Mouse (Mus musculus) lung, adult 2 months (tissue): ENCODE data around the gene P3h1. TPM values are rescaled to one million over a fixed set of nuclear protein-coding genes. Genes with fewer than 3 reads are reported as not detected.

Source experiments
- DNase-seq: peaks from one replicate; pipeline ENCODE4 v3.0.0; 2022
- H3K4me1 ChIP-seq: fragments of 200-500 bp; 2 replicates; pipeline ENCODE4 v1.6.1; 2011; ENCODE audit warnings: low read length; ENCODE audit not compliant: control insufficient read depth, insufficient read depth
- H3K4me3 ChIP-seq: fragments of 200-500 bp; replicated peaks from 2 replicates; pipeline ENCODE3; 2011; ENCODE audit warnings: low read depth, mild to moderate bottlenecking, control low read depth, low read length; ENCODE audit errors: extremely low read depth
- CTCF ChIP-seq: fragments of 200-500 bp; IDR thresholded peaks from 2 replicates; pipeline ENCODE4 v1.5.1; 2011; ENCODE audit warnings: mild to moderate bottlenecking, low read length, control low read depth; ENCODE audit not compliant: insufficient read depth
- POLR2A ChIP-seq: fragments of 200-500 bp; IDR thresholded peaks from 2 replicates; pipeline ENCODE4 v1.6.1; 2011; ENCODE audit warnings: low read depth, mild to moderate bottlenecking, control low read depth, low read length, borderline replicate concordance; ENCODE audit errors: extremely low read depth
- WGBS: fragments of 180-500 bp; shearing (Covaris S2); methylation state at CpG from one replicate; pipeline ENCODE4 v1.1.7; 2018; 5-methylcytosine and 5-hydroxymethylcytosine counted together
- polyA plus RNA-seq: library from polyadenylated mRNA; depleted of rRNA; stranded (reverse); fragments of >200 nt; gene quantifications from 2 replicates; pipeline ENCODE4 v1.2.3, GENCODE M21; 2012; rRNA removed

P3h1 gene
- polyA plus RNA-seq, result 22.4 and 24.0 TPM in 2 replicates

DNA sequence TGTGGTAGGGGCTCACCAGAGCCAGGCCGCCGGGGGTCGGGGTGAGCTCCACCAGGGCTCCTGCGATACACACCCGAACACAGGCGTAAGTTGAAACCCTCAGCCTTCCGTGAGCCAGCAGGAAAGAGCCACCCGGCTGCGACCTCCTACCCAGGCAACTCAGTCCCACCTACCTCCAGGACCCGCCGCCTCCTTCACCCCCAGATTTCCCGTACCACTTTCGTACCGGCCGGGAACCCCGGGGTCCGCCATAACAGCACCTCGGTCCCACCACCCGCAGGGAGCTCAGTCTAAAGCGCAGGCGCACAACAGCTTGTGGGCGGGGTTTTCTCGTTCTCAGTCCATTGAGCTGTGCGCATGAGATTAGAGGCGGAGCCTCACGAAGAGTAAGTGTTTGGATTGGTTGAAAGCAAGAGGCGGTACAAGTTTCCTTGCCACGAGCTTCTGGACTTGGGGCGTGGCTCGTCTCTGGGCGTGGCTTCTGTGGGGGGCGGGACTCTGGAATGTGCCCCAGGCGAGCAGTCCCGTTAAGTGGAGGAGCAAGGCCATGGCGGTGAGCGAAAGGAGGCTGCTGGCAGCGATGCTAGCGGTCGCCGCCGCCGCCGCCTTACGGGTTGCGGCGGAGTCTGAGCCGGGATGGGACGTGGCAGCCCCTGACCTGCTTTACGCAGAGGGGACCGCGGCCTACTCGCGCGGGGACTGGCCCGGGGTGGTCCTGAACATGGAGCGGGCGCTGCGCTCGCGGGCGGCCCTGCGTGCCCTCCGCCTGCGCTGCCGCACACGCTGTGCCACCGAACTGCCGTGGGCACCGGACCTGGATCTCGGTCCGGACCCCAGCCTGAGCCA, at the start of gene P3h1, which contains the start of gene AU022252:
Gene P3h1 (plus strand): TSS at position 506 of the 846 bp plus-strand sequence.
Gene AU022252 (minus strand): TSS at position 303 of the 846 bp plus-strand sequence.
- under 1% methylated on average over 71 of the region's 71 CpGs for WGBS
- Histone ChIP-seq H3K4me3 (peak within 1 kb of the TSS; percentile 96), H3K4me1 (no peaks in the 10 kb centered on the region)
- TF ChIP-seq POLR2A (peak; percentile 76; the same call in 1 of the 2 replicates), CTCF (no peak)
- DNase-seq, result peak; percentile 99

DNA sequence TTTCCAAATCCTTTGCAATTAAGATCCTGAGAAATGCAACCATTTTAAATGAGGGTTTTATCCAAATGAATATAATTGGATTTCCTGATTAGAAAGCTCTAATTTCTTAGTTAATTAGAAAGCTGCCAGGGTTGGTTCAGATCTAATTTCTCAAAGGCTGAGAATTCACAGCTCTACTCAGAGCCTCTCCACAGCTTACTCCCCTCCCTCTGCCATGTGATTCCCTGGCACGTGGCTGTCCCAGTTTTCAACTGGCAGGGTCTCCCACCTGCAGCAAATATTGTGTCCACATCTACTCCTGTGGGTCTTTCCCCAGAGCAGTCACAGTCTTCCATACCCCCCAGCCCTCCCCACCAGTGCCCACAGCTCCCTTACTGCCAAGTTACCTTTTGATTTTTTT, 49.2 kb upstream of the P3h1 start:
- TF ChIP-seq POLR2A (no peak), CTCF (no peak)
- WGBS, result 60% methylated on average over 1 of the region's 1 CpGs
- no peak for DNase-seq
- Histone ChIP-seq H3K4me1 (no peaks in the 10 kb centered on the region), H3K4me3 (no peak overlapping the region)

DNA sequence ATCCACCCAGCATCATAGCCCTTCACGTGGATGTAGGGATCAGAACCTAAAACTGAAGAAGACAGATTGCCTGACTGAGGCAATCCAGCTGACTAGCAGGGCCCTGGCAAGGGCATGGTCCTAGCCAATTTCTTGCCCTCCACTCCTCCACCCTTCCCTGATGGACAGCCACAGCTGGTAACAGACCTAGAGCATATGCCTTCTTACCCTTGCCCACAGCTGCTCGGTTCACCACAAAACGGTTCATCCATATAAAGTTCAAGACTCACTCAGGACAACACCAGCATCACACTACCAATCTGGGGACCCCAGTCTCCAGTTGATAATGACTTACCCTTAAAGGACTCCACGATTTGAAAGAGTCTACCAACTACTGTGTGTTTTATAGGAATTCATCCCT, 46.9 kb upstream of the P3h1 start:
- H3K4me3 ChIP-seq, result no peak overlapping the region
- no peak for DNase-seq
- WGBS, result 76% methylated on average over 4 of the region's 4 CpGs
- H3K4me1 ChIP-seq, result no peaks in the 10 kb centered on the region
- TF ChIP-seq POLR2A, result no peak
- no peak for TF ChIP-seq CTCF

GRCm38 (mm10) chr4:119188060-119188785, 44.5 kb upstream of the P3h1 start:
- DNase-seq, result no peak
- no peak for TF ChIP-seq POLR2A
- peak; percentile 46 for TF ChIP-seq CTCF
- 38% methylated on average over 11 of the region's 11 CpGs for WGBS
- H3K4me1 ChIP-seq, result no peaks in the 10 kb centered on the region
- H3K4me3 ChIP-seq, result no peak overlapping the region

DNA sequence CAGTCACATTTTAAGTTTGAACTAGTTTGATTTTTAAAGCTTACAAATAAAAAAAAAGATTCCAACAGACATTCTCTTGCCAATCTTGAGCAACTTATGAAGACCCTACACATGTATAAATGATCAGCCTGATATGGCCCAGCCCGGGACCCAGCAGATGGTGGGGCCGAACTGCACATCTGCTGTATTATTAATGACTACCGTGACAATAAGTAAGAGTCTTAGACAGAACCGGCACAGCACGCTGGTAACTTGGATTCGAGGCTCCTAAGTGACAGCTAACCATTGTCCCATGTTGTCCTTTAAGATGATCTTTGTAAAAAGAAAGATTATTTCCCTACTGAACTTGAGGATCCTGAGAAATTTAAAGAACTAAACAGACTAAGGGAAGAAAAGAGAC, 43.3 kb upstream of the P3h1 start:
- Histone ChIP-seq H3K4me3 (no peak overlapping the region), H3K4me1 (no peaks in the 10 kb centered on the region)
- WGBS, result 76% methylated on average over 6 of the region's 6 CpGs
- DNase-seq, result no peak
- TF ChIP-seq CTCF (no peak), POLR2A (no peak)

DNA sequence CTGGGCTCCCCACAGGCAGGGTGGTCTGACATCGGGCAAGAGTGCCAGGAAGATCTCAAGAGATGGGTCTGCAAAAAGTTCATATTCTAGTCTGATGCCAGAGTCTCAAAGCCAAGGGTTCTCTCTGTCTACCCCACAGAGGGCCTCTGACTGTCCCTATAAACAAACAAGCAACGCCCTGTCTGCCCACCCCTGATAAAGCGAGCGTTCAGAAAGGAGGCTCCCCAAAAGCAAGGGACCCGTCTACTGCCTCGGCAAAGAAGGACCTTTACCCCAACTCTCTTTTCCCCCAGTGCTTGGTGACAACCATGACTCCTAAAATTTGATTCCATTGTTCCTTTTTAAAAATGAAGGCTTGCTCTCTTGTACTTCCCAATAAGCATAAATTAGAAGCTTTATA, 42.9 kb upstream of the P3h1 start, which contains the start of gene Ermap:
Gene Ermap (minus strand): TSS at position 148 of the 400 bp plus-strand sequence.
- no peak within 1 kb of the TSS for H3K4me3 ChIP-seq
- H3K4me1 ChIP-seq, result no peaks in the 10 kb centered on the region
- DNase-seq, result no peak
- 60% methylated on average over 6 of the region's 6 CpGs for WGBS
- no peak for TF ChIP-seq CTCF

- Histone ChIP-seq H3K4me1 (no peaks in the 10 kb centered on the region), H3K4me3 (no peak overlapping the region)
- DNase-seq, result no peak
- WGBS, result 79% methylated on average over 8 of the region's 8 CpGs
- TF ChIP-seq POLR2A (no peak), CTCF (no peak)
Measured at GRCm38 (mm10) chr4:119190618-119191017, 42.1 kb upstream of the P3h1 start.

GRCm38 (mm10) chr4:119191273-119191672, 41.4 kb upstream of the P3h1 start:
- DNase-seq, result no peak
- Histone ChIP-seq H3K4me1 (no peaks in the 10 kb centered on the region; the same call in 1 of the 2 replicates), H3K4me3 (no peak overlapping the region)
- 63% methylated on average over 3 of the region's 3 CpGs for WGBS
- TF ChIP-seq POLR2A (no peak), CTCF (no peak)

- no peak for TF ChIP-seq CTCF
- no peak for TF ChIP-seq POLR2A
- H3K4me1 ChIP-seq, result peaks cover 2% of the 10 kb centered on the region; the same call in 1 of the 2 replicates
- DNase-seq, result no peak
- H3K4me3 ChIP-seq, result no peak overlapping the region
- 89% methylated on average over 4 of the region's 4 CpGs for WGBS
Measured at GRCm38 (mm10) chr4:119192757-119193156, 40.0 kb upstream of the P3h1 start.

DNA sequence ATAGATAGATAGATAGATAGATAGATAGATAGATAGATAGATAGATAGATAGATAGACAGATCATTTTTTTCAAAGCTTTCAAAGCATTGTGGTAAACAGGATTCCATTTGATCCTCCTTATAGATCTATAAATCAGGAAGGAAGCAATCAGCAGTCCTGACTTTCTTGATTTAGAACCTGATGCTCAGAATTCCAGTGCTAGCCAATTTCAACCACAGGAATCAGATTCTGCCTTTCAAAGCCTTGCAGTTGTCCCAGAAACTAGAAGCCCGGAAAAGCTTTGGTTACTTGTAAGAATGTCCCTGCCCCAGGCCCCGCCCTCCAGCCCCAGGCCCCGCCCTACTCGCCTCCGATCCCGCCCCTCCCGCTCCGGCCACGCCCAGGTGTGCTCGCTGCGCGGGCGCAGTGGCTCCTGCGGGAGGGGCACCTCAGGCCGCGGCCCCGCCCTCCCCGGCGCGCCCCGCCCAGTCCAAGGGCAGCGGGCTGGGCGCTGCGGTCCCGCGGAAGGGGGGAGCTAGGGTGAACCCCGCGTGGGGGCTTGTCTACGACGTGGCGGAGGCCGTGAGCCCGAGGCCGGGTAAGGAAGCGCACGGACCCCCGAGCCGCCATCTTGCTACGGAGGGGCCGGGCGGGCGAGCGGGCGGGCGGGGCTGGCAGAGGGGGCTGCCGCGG, 37.7 kb upstream of the P3h1 start, which contains the start of gene Svbp:
Gene Svbp (plus strand): TSS at position 398 of the 673 bp plus-strand sequence.
- TF ChIP-seq POLR2A (peak; percentile 22; the same call in 1 of the 2 replicates), CTCF (no peak)
- peak within 1 kb of the TSS; percentile 78 for H3K4me3 ChIP-seq
- DNase-seq, result peak; percentile 79
- peaks cover 2% of the 10 kb centered on the region; the same call in 1 of the 2 replicates for H3K4me1 ChIP-seq
- WGBS, result under 1% methylated on average over 47 of the region's 47 CpGs
